Mouse (Mus musculus): Measurements from ENCODE around the gene Henmt1. TPM values are rescaled to one million over a fixed set of nuclear protein-coding genes. Genes with fewer than 3 reads are reported as not detected.

Gene Henmt1
- total and polyA plus RNA-seq, 2 experiments from 2014 or later = 0.24 to 2.2 TPM

DNA sequence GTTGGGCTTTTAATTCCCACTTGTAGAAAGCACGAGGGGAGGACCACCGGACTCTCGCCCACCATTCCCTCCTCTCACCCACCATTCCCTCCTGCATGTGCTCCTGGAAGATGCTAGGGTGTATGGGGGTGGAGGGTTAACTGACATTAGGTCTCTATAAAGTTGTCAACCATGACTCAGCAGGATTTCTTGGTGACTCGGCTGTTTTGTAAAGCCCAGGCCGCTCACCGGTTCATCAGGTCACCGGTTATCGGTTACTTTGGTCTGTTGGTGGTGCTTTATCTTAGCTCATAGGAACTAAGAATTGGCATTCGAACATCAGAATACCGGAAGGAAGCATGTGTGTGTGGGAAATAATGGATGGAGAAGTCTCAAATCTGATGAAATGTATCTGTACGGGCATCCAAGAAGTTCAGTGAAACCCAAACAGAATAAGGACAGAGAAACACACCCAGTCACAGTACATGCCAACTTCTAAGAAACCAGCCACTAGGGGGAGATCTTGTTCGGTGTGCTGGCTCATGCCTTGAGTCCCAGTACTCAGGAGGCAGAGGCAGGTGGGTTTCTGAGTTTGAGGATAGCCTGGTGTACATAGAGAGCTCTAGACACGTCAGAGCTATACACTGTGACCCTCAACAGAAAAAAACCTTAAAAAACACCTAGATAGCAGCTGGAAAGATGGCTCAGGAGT lies 37.8 kb downstream of the Henmt1 start:
- 96% methylated on average over 13 of the region's 13 CpGs for WGBS

DNA sequence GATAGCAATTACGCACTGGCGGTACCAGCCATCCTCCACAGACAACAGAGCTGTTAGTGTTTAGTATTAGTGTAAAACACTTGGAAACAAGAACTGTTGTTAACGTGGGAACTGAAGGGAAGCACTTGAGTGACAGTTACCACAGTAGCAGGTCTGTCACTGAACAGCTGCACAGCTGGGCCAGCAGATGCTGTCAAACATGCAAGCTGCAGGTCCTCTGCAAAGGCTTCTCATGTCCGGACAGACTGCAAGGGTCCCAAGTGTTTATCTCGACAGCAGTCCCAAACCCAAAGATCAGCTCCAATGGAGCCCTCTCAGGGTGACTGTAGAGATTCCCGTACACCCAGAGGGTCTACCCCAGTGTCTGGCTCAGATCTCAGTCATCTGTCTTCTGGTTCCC lies 42.3 kb downstream of the Henmt1 start:
- H3K9ac ChIP-seq = no peak overlapping the region
- no peaks in the 10 kb centered on the region for H3K9me3 ChIP-seq (ENCODE audit: low read length)
- H3K27me3 ChIP-seq (ENCODE audit: insufficient read depth, low read length) = no peaks in the 10 kb centered on the region
- H3K36me3 ChIP-seq (ENCODE audit: insufficient read depth) = peaks cover 44% of the 10 kb centered on the region
- ATAC-seq = no peak
- H3K4me2 ChIP-seq (ENCODE audit: low read depth) = no peak overlapping the region
- 81% methylated on average over 6 of the region's 6 CpGs for WGBS
- H3K4me3 ChIP-seq (ENCODE audit: low read depth, low read length) = no peak overlapping the region
- H3K4me1 ChIP-seq (ENCODE audit: insufficient read depth) = no peaks in the 10 kb centered on the region
- no peak overlapping the region for H3K27ac ChIP-seq (ENCODE audit: low read depth, low read length)
- DNase-seq = no peak
- no peak for TF ChIP-seq CTCF (IDR thresholded peaks at IDR 0.05; ENCODE audit: low read depth)

More for the DNA sequence above, 37.8 kb downstream of the Henmt1 start:
- Histone ChIP-seq H3K9ac (no peak overlapping the region), H3K9me3 (ENCODE audit: low read length) (no peaks in the 10 kb centered on the region), H3K4me1 (ENCODE audit: insufficient read depth) (no peaks in the 10 kb centered on the region), H3K4me2 (ENCODE audit: low read depth) (no peak overlapping the region), H3K27me3 (ENCODE audit: insufficient read depth, low read length) (no peaks in the 10 kb centered on the region), H3K4me3 (ENCODE audit: low read depth, low read length) (no peak overlapping the region), H3K27ac (ENCODE audit: low read depth, low read length) (no peak overlapping the region), H3K36me3 (ENCODE audit: insufficient read depth) (peaks cover 36% of the 10 kb centered on the region)
- DNase-seq (no peak), ATAC-seq (no peak)
- peak; percentile 25 for TF ChIP-seq CTCF (IDR thresholded peaks at IDR 0.05; ENCODE audit: low read depth)

DNA sequence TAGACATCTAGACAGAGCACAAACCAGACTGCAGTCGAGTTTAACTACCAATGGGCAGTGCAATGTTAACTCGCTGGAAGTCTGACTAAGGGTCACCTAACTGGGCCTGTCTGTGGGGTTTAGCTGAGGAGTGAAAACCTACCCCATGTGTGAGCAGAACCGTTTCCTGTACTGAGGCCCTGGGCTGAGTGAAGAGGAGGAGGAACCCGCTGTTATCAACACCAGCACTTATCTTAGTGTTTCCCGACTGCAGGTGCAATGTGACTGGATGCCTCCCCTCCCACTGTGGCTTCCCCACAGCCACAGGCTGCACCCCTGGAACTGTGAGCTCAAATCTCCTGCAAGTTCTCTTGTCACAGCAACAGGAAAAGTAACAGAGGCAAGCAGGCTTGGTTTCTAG lies 44.3 kb downstream of the Henmt1 start:
- Histone ChIP-seq H3K4me3 (ENCODE audit: low read depth, low read length) (no peak overlapping the region), H3K9me3 (ENCODE audit: low read length) (no peaks in the 10 kb centered on the region), H3K9ac (no peak overlapping the region), H3K4me2 (ENCODE audit: low read depth) (no peak overlapping the region), H3K4me1 (ENCODE audit: insufficient read depth) (no peaks in the 10 kb centered on the region), H3K27ac (ENCODE audit: low read depth, low read length) (no peak overlapping the region), H3K27me3 (ENCODE audit: insufficient read depth, low read length) (no peaks in the 10 kb centered on the region), H3K36me3 (ENCODE audit: insufficient read depth) (peaks cover 35% of the 10 kb centered on the region)
- no peak for ATAC-seq
- no peak for TF ChIP-seq CTCF (IDR thresholded peaks at IDR 0.05; ENCODE audit: low read depth)
- 86% methylated on average over 5 of the region's 5 CpGs for WGBS
- no peak for DNase-seq

DNA sequence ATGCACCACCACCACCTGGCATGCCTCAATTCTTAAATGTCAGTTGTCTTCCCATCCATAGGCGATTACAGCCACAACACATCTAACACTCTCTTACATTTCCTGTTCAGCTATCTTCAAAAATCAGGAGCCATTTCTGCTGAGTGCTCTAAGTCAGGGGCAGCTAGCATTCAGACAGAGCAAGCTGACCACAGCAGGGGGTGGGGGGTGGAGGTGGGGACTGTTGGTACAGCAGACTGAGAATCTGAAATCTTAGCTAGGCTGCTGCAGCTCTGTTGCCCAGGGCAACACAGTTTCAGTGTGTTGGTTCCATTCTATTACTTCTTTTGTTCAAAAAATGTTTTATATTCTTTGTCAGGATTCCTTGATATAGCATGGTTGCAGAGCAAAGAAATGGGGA lies 46.9 kb downstream of the Henmt1 start:
- ATAC-seq (peak; percentile 83), DNase-seq (peak; percentile 31)
- Histone ChIP-seq H3K9me3 (ENCODE audit: low read length) (no peaks in the 10 kb centered on the region), H3K4me3 (ENCODE audit: low read depth, low read length) (no peak overlapping the region), H3K9ac (no peak overlapping the region), H3K27ac (ENCODE audit: low read depth, low read length) (no peak overlapping the region), H3K36me3 (ENCODE audit: insufficient read depth) (peaks cover 37% of the 10 kb centered on the region), H3K4me1 (ENCODE audit: insufficient read depth) (no peaks in the 10 kb centered on the region), H3K4me2 (ENCODE audit: low read depth) (no peak overlapping the region), H3K27me3 (ENCODE audit: insufficient read depth, low read length) (no peaks in the 10 kb centered on the region)
- no peak for TF ChIP-seq CTCF (IDR thresholded peaks at IDR 0.05; ENCODE audit: low read depth)
- 65% methylated on average over 1 of the region's 1 CpGs for WGBS

DNA sequence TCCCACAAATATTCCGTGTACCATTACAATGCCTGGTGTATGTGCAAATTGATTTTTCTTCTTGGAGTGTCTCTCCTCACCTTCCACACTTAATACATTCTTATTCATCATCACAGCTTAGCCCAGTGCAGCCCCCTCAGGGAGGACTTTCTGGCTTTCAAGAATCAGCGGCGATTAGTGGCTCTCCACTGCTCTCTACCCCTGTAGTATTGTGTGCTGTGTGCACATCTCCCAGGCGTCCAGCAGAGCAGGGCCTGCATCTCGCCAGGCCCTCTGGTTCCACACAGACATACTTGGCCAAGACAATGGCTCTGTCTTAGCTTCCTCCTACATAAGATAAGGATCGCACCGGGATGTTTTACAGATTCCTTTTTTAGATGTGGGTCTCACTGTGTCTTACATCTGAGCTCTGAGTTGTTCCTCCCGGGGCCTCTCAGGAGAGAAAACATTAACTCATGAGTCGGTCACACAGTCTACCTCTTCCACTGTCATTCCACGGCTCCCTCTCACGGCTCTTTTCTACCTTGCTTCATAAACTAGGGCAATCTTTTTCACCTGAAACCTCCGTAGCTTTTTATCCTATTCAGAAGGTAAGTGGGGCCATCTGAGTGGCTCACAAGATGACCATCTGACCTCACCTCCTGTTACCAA lies 47.5 kb downstream of the Henmt1 start:
- H3K4me2 ChIP-seq (ENCODE audit: low read depth) = no peak overlapping the region
- WGBS = 56% methylated on average over 12 of the region's 12 CpGs
- DNase-seq (peak; percentile 11), ATAC-seq (peak; percentile 63)
- H3K27ac ChIP-seq (ENCODE audit: low read depth, low read length) = peak overlapping the region; percentile 59
- TF ChIP-seq CTCF (IDR thresholded peaks at IDR 0.05; ENCODE audit: low read depth) = no peak
- H3K4me3 ChIP-seq (ENCODE audit: low read depth, low read length) = no peak overlapping the region
- peaks cover 42% of the 10 kb centered on the region for H3K36me3 ChIP-seq (ENCODE audit: insufficient read depth)
- H3K9me3 ChIP-seq (ENCODE audit: low read length) = no peaks in the 10 kb centered on the region
- no peaks in the 10 kb centered on the region for H3K27me3 ChIP-seq (ENCODE audit: insufficient read depth, low read length)
- no peak overlapping the region for H3K9ac ChIP-seq
- no peaks in the 10 kb centered on the region for H3K4me1 ChIP-seq (ENCODE audit: insufficient read depth)

DNA sequence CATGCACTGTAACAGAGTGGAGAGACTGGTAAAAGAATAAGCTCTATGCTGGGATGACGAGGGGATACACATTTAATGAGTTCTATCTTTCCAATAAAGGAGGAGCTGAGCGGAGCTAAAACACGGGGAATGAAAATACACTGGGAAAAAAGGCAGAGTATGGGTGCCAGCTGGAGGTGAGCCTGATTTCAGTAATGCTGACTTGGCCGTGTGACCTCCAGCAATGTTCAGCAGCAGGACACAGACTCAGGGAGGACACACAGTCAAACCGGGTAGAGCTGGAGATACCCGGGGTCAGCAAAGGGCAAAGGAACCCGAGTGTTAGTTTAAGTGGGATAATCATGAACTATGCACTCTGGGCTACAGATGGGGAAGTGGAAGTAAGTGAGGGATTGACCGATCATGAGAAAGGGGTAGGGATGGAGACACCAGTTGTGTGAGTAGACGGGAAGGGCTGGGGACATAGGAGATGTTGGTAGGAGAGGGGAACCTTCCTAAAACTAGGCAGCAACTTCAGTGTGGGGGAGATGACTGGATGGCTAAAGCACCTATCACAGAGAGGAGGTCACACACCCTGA lies 50.4 kb downstream of the Henmt1 start:
- Histone ChIP-seq H3K9me3 (ENCODE audit: low read length) (no peaks in the 10 kb centered on the region), H3K4me3 (ENCODE audit: low read depth, low read length) (no peak overlapping the region), H3K27me3 (ENCODE audit: insufficient read depth, low read length) (no peaks in the 10 kb centered on the region), H3K9ac (no peak overlapping the region), H3K4me2 (ENCODE audit: low read depth) (no peak overlapping the region), H3K27ac (ENCODE audit: low read depth, low read length) (no peak overlapping the region), H3K4me1 (ENCODE audit: insufficient read depth) (no peaks in the 10 kb centered on the region), H3K36me3 (ENCODE audit: insufficient read depth) (peaks cover 38% of the 10 kb centered on the region)
- no peak for TF ChIP-seq CTCF (IDR thresholded peaks at IDR 0.05; ENCODE audit: low read depth)
- WGBS = 83% methylated on average over 9 of the region's 9 CpGs
- DNase-seq (no peak), ATAC-seq (no peak)

DNA sequence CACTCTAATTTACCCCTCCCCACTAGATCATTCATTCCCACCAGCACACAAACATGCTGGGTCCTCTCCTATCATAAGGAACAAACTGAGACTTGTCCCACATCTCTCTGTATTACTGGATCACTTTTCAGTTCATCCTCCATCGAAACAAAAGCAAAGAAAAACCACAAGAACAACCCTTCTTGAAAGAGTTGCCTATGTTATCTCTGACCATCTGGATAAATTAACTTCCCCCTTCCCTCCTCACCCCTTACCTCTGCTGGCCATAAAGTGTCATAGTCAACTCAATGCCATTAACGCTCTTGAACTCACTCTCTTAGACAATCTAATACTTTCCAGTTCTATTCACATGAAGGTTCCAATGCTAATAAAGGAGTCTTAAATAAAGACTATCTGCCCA lies 54.8 kb downstream of the Henmt1 start:
- no peak overlapping the region for H3K4me2 ChIP-seq (ENCODE audit: low read depth)
- H3K4me1 ChIP-seq (ENCODE audit: insufficient read depth) = no peaks in the 10 kb centered on the region
- no peak for TF ChIP-seq CTCF (IDR thresholded peaks at IDR 0.05; ENCODE audit: low read depth)
- ATAC-seq = no peak
- no peak overlapping the region for H3K4me3 ChIP-seq (ENCODE audit: low read depth, low read length)
- no peak overlapping the region for H3K27ac ChIP-seq (ENCODE audit: low read depth, low read length)
- H3K27me3 ChIP-seq (ENCODE audit: insufficient read depth, low read length) = no peaks in the 10 kb centered on the region
- H3K9me3 ChIP-seq (ENCODE audit: low read length) = no peaks in the 10 kb centered on the region
- H3K36me3 ChIP-seq (ENCODE audit: insufficient read depth) = peaks cover 26% of the 10 kb centered on the region
- no peak for DNase-seq
- WGBS = 98% methylated on average over 2 of the region's 2 CpGs
- no peak overlapping the region for H3K9ac ChIP-seq
